Mouse (Mus musculus) kidney, adult 11 months (tissue): Measurements from ENCODE around the gene Efemp1.

Source experiments
- DNase-seq: peaks from one replicate; pipeline ENCODE4 v3.0.0; 2022

The Efemp1 gene

GRCm38 (mm10) chr11:28853102-28853800 lies at the start of gene Efemp1:
Gene Efemp1 (plus strand): TSS chr11:28853204.
- peak; percentile 62 for DNase-seq

GRCm38 (mm10) chr11:28808685-28809084 lies 44.3 kb upstream of the Efemp1 start:
- DNase-seq = peak; percentile 18

- DNase-seq = no peak
These were observed 41.1 kb upstream of the Efemp1 start for GRCm38 (mm10) chr11:28811874-28812273.

- peak; percentile 8 for DNase-seq
These were observed 40.4 kb upstream of the Efemp1 start for GRCm38 (mm10) chr11:28812564-28812963.

- DNase-seq = no peak
These were observed 35.6 kb upstream of the Efemp1 start for GRCm38 (mm10) chr11:28817405-28817804.

GRCm38 (mm10) chr11:28826950-28827349 lies 26.1 kb upstream of the Efemp1 start:
- DNase-seq = no peak

- DNase-seq = no peak
These were observed 19.2 kb upstream of the Efemp1 start for GRCm38 (mm10) chr11:28833809-28834208.

- no peak for DNase-seq
These were observed 17.9 kb upstream of the Efemp1 start for GRCm38 (mm10) chr11:28835141-28835540.

- no peak for DNase-seq
These were observed 3.2 kb upstream of the Efemp1 start for GRCm38 (mm10) chr11:28849841-28850240.

GRCm38 (mm10) chr11:28851645-28852044 lies 1.4 kb upstream of the Efemp1 start:
- no peak for DNase-seq

- DNase-seq = no peak
These were observed 564 bp upstream of the Efemp1 start for GRCm38 (mm10) chr11:28852361-28852919.

GRCm38 (mm10) chr11:28859125-28859524 lies 6.1 kb downstream of the Efemp1 start:
- no peak for DNase-seq

- no peak for DNase-seq
These were observed 16.1 kb downstream of the Efemp1 start for GRCm38 (mm10) chr11:28869129-28869528.

GRCm38 (mm10) chr11:28881381-28881976 lies 28.5 kb downstream of the Efemp1 start:
- no peak for DNase-seq

- no peak for DNase-seq
These were observed 30.1 kb downstream of the Efemp1 start for GRCm38 (mm10) chr11:28883106-28883505.

- no peak for DNase-seq
These were observed 36.5 kb downstream of the Efemp1 start for GRCm38 (mm10) chr11:28889538-28889937.

GRCm38 (mm10) chr11:28891515-28891914 lies 38.5 kb downstream of the Efemp1 start:
- no peak for DNase-seq

GRCm38 (mm10) chr11:28899420-28899819 lies 46.4 kb downstream of the Efemp1 start:
- no peak for DNase-seq

GRCm38 (mm10) chr11:28904596-28904995 lies 51.6 kb downstream of the Efemp1 start:
- no peak for DNase-seq

GRCm38 (mm10) chr11:28906288-28906687 lies 53.3 kb downstream of the Efemp1 start:
- DNase-seq = no peak

GRCm38 (mm10) chr11:28908908-28909545 lies 56.0 kb downstream of the Efemp1 start:
- DNase-seq = no peak

GRCm38 (mm10) chr11:28912469-28913138 lies 59.6 kb downstream of the Efemp1 start:
- DNase-seq = no peak

GRCm38 (mm10) chr11:28934449-28934848 lies 81.4 kb downstream of the Efemp1 start:
- DNase-seq = no peak
